Mouse (Mus musculus) liver, embryonic 14.5 days (tissue): Measurements from ENCODE around the gene Gtf2ird1. TPM values are rescaled to one million over a fixed set of nuclear protein-coding genes. Genes with fewer than 3 reads are reported as not detected.

Experiments used
- ATAC-seq: fragments of 200-750 bp; cut with Nextera tagmentation; 2 replicates; pipeline ENCODE4 v1.8.0; 2017; ENCODE audit warnings: moderate number of reproducible peaks, mild to moderate bottlenecking, moderate library complexity; ENCODE audit not compliant: insufficient read depth
- DNase-seq, 3 experiments: peaks; one replicate each; pipeline ENCODE4 v3.0.0-alpha.2; 2012 to 2013; ENCODE audit warnings: low read depth in 3 of 3, low spot score in 3 of 3
- H3K27ac ChIP-seq: fragments of 300-500 bp; sonication (generic); 2 replicates; pipeline ENCODE4 v1.5.1; 2014; ENCODE audit warnings: moderate library complexity, mild to moderate bottlenecking, control low read depth, inconsistent platforms
- H3K27me3 ChIP-seq: fragments of 300-500 bp; sonication (generic); 2 replicates; pipeline ENCODE4 v1.6.1; 2014; ENCODE audit warnings: mild to moderate bottlenecking, low read length, moderate library complexity; ENCODE audit not compliant: control insufficient read depth, insufficient read depth
- H3K36me3 ChIP-seq: fragments of 300-500 bp; sonication (generic); replicated peaks from 2 replicates; pipeline ENCODE4 v1.6.1; 2014; ENCODE audit warnings: low read depth; ENCODE audit not compliant: control insufficient read depth, insufficient read depth
- H3K4me1 ChIP-seq, 2 experiments: fragments of 200-500 bp in 1 of 2; fragments of 300-500 bp in 1 of 2; sonication (generic) in 1 of 2; replicated peaks; 2 replicates each; pipeline ENCODE4 v1.6.1; 2012 to 2014; ENCODE audit warnings: antibody characterized with exemption in 1 of 2, inconsistent platforms in 1 of 2, low read length in 1 of 2; ENCODE audit not compliant: control insufficient read depth in 2 of 2, insufficient read depth in 2 of 2
- H3K4me2 ChIP-seq: fragments of 300-500 bp; sonication (generic); 2 replicates; pipeline ENCODE4 v1.6.1; 2014; ENCODE audit warnings: low read depth, mild to moderate bottlenecking, control low read depth, moderate library complexity
- H3K4me3 ChIP-seq, 2 experiments: fragments of 200-500 bp in 1 of 2; fragments of 300-500 bp in 1 of 2; sonication (generic) in 1 of 2; 2 replicates each; pipeline ENCODE4 v1.5.1; 2012 to 2014; ENCODE audit warnings: low read depth in 2 of 2, low read length in 2 of 2, mild to moderate bottlenecking in 2 of 2, control low read depth in 1 of 2, inconsistent platforms in 1 of 2, moderate library complexity in 1 of 2; ENCODE audit not compliant: insufficient read depth in 1 of 2
- H3K9ac ChIP-seq: fragments of 300-500 bp; sonication (generic); replicated peaks from 2 replicates; pipeline ENCODE4 v1.6.1; 2014; ENCODE audit warnings: mild to moderate bottlenecking, control low read depth, moderate library complexity
- H3K9me3 ChIP-seq: fragments of 300-500 bp; sonication (generic); 2 replicates; pipeline ENCODE4 v1.6.1; 2016; ENCODE audit warnings: low read length, mixed read lengths; ENCODE audit not compliant: control insufficient read depth
- CTCF ChIP-seq: IDR thresholded peaks from 2 replicates; pipeline ENCODE4 v1.5.1; 2016; ENCODE audit warnings: antibody characterized with exemption, low read depth, control low read depth
- EP300 ChIP-seq: IDR thresholded peaks from 2 replicates; pipeline ENCODE4 v1.6.1; 2016; ENCODE audit warnings: antibody characterized with exemption, low read depth
- WGBS: fragments of 180-500 bp; shearing (Covaris S2); extraction: QIAGEN DNeasy Blood & Tissue Kit; methylation state at CpG from one replicate; pipeline ENCODE4 v1.1.7; 2014; ENCODE audit not compliant: insufficient replicate concordance; 5-methylcytosine and 5-hydroxymethylcytosine counted together
- polyA plus RNA-seq, 2 experiments: library from polyadenylated mRNA; depleted of rRNA in 1 of 2; stranded (reverse) in 1 of 2; unstranded in 1 of 2; fragments of >200 nt; fragmentation: Nextera tagmentation in 1 of 2; extraction: Ambion mirVana in 1 of 2; gene quantifications; 2 replicates each; pipeline versions ENCODE4 v1.2.1 to v1.2.3; 2012 to 2014

The Gtf2ird1 gene
- polyA plus RNA-seq, 2 experiments: 7.5 to 8.4 TPM

GRCm38 (mm10) chr5:134401841-134402240 is 54.7 kb downstream of the Gtf2ird1 start:
- Histone ChIP-seq H3K27ac (no peak overlapping the region), H3K9me3 (no peaks in the 10 kb centered on the region), H3K4me3 (no peak overlapping the region), H3K4me2 (no peak overlapping the region), H3K4me1 (no peaks in the 10 kb centered on the region), H3K36me3 (no peaks in the 10 kb centered on the region), H3K9ac (no peak overlapping the region), H3K27me3 (no peaks in the 10 kb centered on the region)
- no peak for DNase-seq
- ATAC-seq: no peak
- 88% methylated on average over 18 of the region's 18 CpGs for WGBS
- TF ChIP-seq CTCF (no peak), EP300 (no peak)

- 80% methylated on average over 15 of the region's 15 CpGs for WGBS
- H3K9me3 ChIP-seq: no peaks in the 10 kb centered on the region
These were observed 58.9 kb downstream of the Gtf2ird1 start for GRCm38 (mm10) chr5:134397434-134398163.

GRCm38 (mm10) chr5:134396519-134396918 is 60.0 kb downstream of the Gtf2ird1 start:
- H3K27ac ChIP-seq: no peak overlapping the region
- H3K36me3 ChIP-seq: no peaks in the 10 kb centered on the region
- no peak overlapping the region for H3K4me3 ChIP-seq

More at GRCm38 (mm10) chr5:134397434-134398163, 58.9 kb downstream of the Gtf2ird1 start:
- H3K36me3 ChIP-seq: no peaks in the 10 kb centered on the region
- H3K4me2 ChIP-seq: no peak overlapping the region
- ATAC-seq (no peak), DNase-seq (no peak)
- H3K9ac ChIP-seq: no peak overlapping the region
- H3K4me3 ChIP-seq: no peak overlapping the region
- H3K27ac ChIP-seq: no peak overlapping the region
- TF ChIP-seq CTCF: no peak
- no peak for TF ChIP-seq EP300
- H3K27me3 ChIP-seq: no peaks in the 10 kb centered on the region
- peaks cover 18% of the 10 kb centered on the region in 2 experiments for H3K4me1 ChIP-seq

GRCm38 (mm10) chr5:134394624-134395023 is 61.9 kb downstream of the Gtf2ird1 start:
- peak; percentile 46 to 51 (median 47) for DNase-seq
- TF ChIP-seq CTCF (no peak), EP300 (no peak)
- H3K9ac ChIP-seq: no peak overlapping the region; the same call in 1 of the 2 replicates
- ATAC-seq: peak; percentile 72
- H3K27me3 ChIP-seq: no peaks in the 10 kb centered on the region
- no peak overlapping the region for H3K4me3 ChIP-seq
- peak overlapping the region; percentile 40 for H3K4me2 ChIP-seq
- H3K4me1 ChIP-seq: peaks cover 18% of the 10 kb centered on the region in 2 experiments
- WGBS: 7% methylated on average over 10 of the region's 10 CpGs
- H3K9me3 ChIP-seq: no peaks in the 10 kb centered on the region
- peak overlapping the region; percentile 52 for H3K27ac ChIP-seq
- no peaks in the 10 kb centered on the region for H3K36me3 ChIP-seq

More at GRCm38 (mm10) chr5:134396519-134396918, 60.0 kb downstream of the Gtf2ird1 start:
- no peaks in the 10 kb centered on the region for H3K27me3 ChIP-seq
- H3K9ac ChIP-seq: no peak overlapping the region
- no peak for TF ChIP-seq CTCF
- no peak for TF ChIP-seq EP300
- H3K4me1 ChIP-seq: peaks cover 18% of the 10 kb centered on the region in 2 experiments
- WGBS: 68% methylated on average over 9 of the region's 9 CpGs
- DNase-seq (no peak), ATAC-seq (no peak)
- no peaks in the 10 kb centered on the region for H3K9me3 ChIP-seq
- H3K4me2 ChIP-seq: no peak overlapping the region

- H3K27ac ChIP-seq: no peak overlapping the region
- 21% methylated on average over 6 of the region's 6 CpGs for WGBS
- H3K4me1 ChIP-seq: peaks cover 18% of the 10 kb centered on the region in 2 experiments
- H3K27me3 ChIP-seq: no peaks in the 10 kb centered on the region
- no peaks in the 10 kb centered on the region for H3K9me3 ChIP-seq
- H3K4me3 ChIP-seq: no peak overlapping the region
- no peak overlapping the region; the same call in 1 of the 2 replicates for H3K9ac ChIP-seq
- no peaks in the 10 kb centered on the region for H3K36me3 ChIP-seq
- DNase-seq (peak; percentile 38 to 49 (median 43)), ATAC-seq (peak; percentile 76)
- H3K4me2 ChIP-seq: peak overlapping the region; percentile 40
- TF ChIP-seq CTCF (no peak), EP300 (no peak)
These were observed 62.9 kb downstream of the Gtf2ird1 start for GRCm38 (mm10) chr5:134393624-134394023.
